Mouse (Mus musculus): ENCODE measurements around the gene E2f3. TPM values are rescaled to one million over a fixed set of nuclear protein-coding genes. Genes with fewer than 3 reads are reported as not detected.

The E2f3 gene
- polyA plus RNA-seq, 2 experiments from 2014 or later, result 2.8 to 3.8 TPM

GRCm38 (mm10) chr13:29977358-29977757 is 8.5 kb downstream of the E2f3 start:
- ATAC-seq, result no peak

GRCm38 (mm10) chr13:29974066-29974465 is 11.8 kb downstream of the E2f3 start:
- no peak for ATAC-seq

DNA sequence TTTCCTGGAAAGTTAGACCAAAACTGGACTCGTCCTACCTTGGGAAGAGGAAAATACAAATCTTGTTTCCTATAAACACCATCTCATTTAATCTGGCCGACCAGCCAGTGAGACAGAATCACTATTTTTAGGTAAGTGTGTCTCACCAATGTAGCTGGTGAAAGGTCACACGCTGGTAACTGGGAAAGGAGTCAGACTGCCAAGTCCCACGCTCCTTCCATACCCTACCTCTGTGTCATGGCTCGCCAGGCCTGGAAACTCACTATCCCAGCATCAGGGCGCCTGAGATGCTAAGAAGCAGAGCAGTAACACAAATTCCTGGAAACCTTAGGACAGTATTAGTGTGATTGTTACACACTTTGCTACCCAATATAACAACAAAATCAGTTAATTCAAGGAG is 12.3 kb downstream of the E2f3 start:
- ATAC-seq, result no peak

DNA sequence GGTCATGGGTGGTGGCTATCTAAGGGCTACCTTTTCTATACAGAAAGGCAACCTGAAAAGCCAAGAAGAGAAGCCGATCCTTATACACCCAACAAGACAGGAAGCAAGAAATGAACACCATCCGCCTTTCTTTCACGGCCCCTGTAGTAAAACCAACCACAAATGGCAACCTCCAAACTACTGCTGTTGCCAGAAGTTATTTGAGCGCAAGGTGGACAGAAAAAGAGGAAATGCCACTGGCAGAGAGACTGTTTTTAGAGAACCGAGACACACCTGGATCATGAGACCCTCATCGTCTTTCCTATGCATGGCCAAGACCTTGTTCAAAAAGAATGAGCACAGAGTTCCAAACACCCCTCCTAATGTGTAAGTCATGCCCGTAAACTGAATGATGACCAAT is 15.5 kb downstream of the E2f3 start:
- ATAC-seq, result no peak

GRCm38 (mm10) chr13:29968636-29969035 is 17.2 kb downstream of the E2f3 start:
- no peak for ATAC-seq

DNA sequence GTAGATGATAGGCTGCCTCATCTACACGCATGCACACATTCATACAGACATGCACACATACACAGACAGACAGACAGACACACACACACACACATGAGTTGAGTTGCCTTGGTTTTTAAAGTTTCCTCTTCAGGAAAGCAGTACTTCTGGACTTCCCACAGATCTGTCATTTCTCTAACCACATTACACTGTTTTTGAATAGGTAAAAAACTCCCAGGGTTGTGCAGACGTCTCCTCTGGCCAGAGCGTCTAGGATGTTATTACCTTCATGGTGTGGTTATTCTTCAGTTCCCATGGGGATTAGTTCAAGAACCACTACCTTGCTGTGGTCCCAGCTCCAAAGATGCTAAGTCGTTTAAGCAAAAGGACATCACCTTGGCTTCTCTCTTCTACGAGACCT is 18.5 kb downstream of the E2f3 start:
- ATAC-seq, result no peak

DNA sequence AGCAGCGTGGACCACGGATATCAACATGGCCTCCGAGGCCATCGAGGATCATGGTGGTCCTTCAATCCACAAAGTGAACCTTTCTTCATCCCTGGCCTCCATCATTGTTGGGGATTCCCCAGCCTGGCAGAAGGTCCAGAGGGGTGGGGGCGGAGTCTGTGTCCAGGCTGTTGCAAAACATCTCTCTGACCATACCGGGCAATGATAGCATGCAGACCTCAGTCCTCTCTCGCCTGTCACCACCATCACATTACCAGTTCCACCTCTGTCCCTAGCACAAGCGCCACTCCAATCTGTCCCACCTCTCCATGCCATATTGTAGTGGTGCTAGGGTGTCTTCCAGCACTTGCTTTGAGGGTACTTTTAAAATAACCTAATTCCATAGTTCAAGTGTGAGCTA is 18.9 kb downstream of the E2f3 start:
- ATAC-seq, result no peak

DNA sequence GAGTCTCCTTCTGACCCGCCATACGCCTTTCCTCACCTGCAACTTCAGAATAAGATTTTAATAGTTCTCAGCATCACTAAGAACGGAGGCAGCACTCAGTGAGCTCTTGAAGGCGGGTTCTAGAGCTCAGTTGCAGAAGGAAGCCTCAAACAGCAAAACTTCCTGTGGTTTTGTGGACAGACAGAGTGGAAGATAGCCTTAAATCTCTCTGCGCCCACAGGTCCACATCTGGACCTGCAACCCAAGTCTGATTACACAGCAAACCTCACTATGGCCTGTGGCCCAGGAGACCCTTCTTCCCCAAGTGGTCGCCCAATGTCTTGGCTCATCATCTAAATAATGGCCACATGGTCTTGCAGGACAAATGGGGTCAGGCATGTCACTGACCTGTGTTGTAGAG is 21.8 kb downstream of the E2f3 start:
- ATAC-seq, result no peak

- no peak for ATAC-seq
Measured at GRCm38 (mm10) chr13:29960416-29960815, 25.4 kb downstream of the E2f3 start.

GRCm38 (mm10) chr13:29957731-29958254 is 28.1 kb downstream of the E2f3 start:
- no peak for ATAC-seq

DNA sequence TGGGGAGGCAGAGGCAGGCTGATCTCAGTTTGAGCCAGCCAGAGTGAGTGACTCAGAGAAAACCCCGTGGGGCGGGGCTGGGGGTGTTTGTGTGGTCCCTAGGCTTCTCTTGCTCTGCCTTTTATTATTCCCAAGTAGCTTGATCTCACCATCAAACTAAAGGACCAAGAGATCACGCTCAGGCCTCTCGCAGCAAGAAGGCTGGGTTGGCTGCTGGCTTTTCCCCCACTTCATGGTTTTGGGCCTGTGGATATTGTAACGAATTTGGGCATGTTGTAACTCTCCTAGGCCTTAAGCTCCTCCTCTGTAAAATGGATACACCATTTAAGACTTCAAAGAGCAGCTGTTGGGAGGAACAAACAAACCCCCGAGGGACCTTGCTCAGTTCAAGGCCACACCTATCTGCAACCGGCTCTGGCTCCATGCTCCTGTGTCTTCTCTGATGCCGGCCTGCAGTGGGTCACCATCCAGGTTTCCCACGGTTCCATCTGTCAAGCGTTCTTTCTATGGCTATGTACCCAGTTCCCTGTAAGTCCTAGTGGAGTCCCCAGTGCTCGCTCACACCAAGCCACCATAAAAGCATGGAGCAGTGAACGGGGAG is 28.9 kb downstream of the E2f3 start:
- ATAC-seq, result no peak

DNA sequence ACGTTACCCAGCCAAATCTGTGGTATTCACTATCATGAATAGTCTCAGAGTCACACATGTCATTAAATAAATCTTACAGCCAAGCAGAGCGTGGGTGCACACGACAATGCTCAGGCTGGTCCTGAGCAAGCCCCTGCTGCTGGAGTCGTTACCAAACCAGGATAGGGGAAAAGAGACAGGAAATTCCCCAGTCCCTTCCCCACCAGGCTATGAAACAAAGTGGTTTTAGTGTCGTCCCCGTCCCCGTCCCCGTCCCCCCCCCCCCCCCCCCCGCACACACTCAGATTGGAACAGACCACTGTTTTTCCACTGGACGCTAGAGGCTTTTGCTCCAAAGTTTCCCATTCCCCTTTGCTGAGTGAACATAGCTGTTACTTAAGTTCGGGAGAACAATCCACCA is 30.6 kb downstream of the E2f3 start:
- ATAC-seq, result no peak

DNA sequence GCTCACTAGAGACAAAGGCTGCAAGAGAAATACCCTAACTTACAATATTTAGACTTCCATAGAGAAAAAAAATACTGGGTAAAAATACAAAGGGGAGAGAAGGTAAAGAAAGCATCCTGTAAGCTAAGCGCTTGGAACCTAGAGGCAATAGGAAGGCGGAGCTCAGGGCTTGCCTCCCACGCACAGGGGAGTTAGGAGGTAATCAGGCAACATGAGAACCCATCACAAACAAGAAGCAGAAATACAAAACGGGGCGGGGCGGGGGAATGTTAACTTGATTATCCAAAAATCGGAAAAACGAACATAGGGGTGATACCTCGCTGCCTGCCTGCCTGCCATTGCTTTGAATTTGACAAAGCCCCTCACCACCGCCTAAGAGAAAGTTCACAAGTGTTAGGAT is 31.1 kb downstream of the E2f3 start:
- no peak for ATAC-seq

GRCm38 (mm10) chr13:29953417-29954045 is 32.3 kb downstream of the E2f3 start:
- ATAC-seq, result no peak

GRCm38 (mm10) chr13:29946045-29946444 is 39.8 kb downstream of the E2f3 start:
- ATAC-seq, result no peak

GRCm38 (mm10) chr13:29944915-29945570 is 40.8 kb downstream of the E2f3 start:
- no peak for ATAC-seq

DNA sequence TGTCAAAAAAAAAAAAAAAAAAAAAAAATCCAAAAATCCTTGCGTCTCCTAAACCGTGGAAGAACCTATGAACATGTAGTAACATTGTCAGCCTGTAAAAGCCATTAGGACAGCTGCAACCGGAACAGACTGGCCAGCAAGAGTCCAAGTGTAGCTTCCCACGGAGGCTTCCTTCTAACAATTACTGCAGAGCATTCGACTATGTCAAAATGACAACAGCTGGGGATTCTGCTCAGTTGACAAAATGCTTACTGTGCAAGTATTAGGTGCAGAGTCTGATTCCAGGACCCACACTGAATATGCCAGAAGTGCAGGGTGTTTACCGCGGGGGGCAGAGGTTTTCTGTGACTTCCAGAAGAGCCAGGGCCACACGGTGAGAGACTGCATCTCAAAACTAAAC is 41.4 kb downstream of the E2f3 start:
- no peak for ATAC-seq

- no peak for ATAC-seq
Measured at GRCm38 (mm10) chr13:29943541-29944039, 42.3 kb downstream of the E2f3 start.

DNA sequence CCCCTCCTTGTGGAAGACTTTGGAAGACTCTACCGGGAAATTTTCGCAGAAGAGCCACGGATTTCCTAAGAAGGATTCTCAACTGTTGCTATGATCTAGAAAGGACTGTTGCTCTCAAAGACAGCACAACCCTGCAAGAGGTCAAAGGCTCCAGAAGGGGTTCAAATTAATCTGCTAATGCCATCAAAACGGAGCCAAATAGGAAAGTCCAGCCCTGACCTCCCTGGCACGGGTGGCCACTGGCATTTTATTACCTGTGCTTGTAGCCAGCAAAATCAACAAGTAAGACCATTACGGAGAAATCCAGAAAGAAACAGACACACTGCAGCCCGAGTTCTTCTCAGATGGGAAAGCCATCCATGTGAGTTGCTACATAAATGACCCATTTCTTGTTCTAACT is 45.8 kb downstream of the E2f3 start:
- ATAC-seq, result no peak

- ATAC-seq, result no peak
Measured at GRCm38 (mm10) chr13:29939399-29939798, 46.5 kb downstream of the E2f3 start.

- ATAC-seq, result no peak
Measured at GRCm38 (mm10) chr13:29938776-29939175, 47.1 kb downstream of the E2f3 start.

- no peak for ATAC-seq
Measured at GRCm38 (mm10) chr13:29926168-29926567, 59.7 kb downstream of the E2f3 start.

- ATAC-seq, result no peak
Measured at GRCm38 (mm10) chr13:29919841-29920240, 66.0 kb downstream of the E2f3 start.

GRCm38 (mm10) chr13:29916561-29916960 is 69.3 kb downstream of the E2f3 start:
- no peak for ATAC-seq
